Mouse (Mus musculus): ENCODE measurements at regions not wholly inside any gene's neighbourhood (a gene's known extent, or its start where the extent isn't known, plus 50 kb on each side); places are given as distances from the start of the nearest gene placed in this dataset.
"Not testable (repeated sequence)": the region's sequence is repeated elsewhere in the genome, so short reads cannot be mapped to it uniquely, and the experiment has no call there.

- not testable (repeated sequence) for DNase-seq
Measured at GRCm38 (mm10) chr12:113333853-113334252, 148.1 kb downstream of the Tmem121 start.

- DNase-seq = no peak
Measured at GRCm38 (mm10) chr12:113337271-113337670, 151.5 kb downstream of the Tmem121 start.

- no peak for DNase-seq
Measured at GRCm38 (mm10) chr12:113338891-113339290, 150.4 kb upstream of the Adam6b start.

GRCm38 (mm10) chr12:113341046-113341445 lies 148.3 kb upstream of the Adam6b start:
- no peak for DNase-seq

- DNase-seq = no peak
Measured at GRCm38 (mm10) chr12:113355132-113355531, 134.2 kb upstream of the Adam6b start.

GRCm38 (mm10) chr12:113358077-113358476 lies 131.2 kb upstream of the Adam6b start:
- DNase-seq = no peak

GRCm38 (mm10) chr12:113360032-113360431 lies 129.3 kb upstream of the Adam6b start:
- DNase-seq = no peak

GRCm38 (mm10) chr12:113362409-113363038 lies 126.8 kb upstream of the Adam6b start:
- no peak for DNase-seq

- DNase-seq = no peak
Measured at GRCm38 (mm10) chr12:113364023-113364422, 125.3 kb upstream of the Adam6b start.

GRCm38 (mm10) chr12:113364437-113364836 lies 124.9 kb upstream of the Adam6b start:
- DNase-seq = no peak

- DNase-seq = no peak
Measured at GRCm38 (mm10) chr12:113365783-113366182, 123.5 kb upstream of the Adam6b start.

- DNase-seq = no peak
Measured at GRCm38 (mm10) chr12:113366394-113366793, 122.9 kb upstream of the Adam6b start.

GRCm38 (mm10) chr12:113401578-113402113 lies 87.7 kb upstream of the Adam6b start:
- DNase-seq = no peak

- no peak for DNase-seq
Measured at GRCm38 (mm10) chr12:113402823-113403222, 86.5 kb upstream of the Adam6b start.

- DNase-seq = no peak
Measured at GRCm38 (mm10) chr12:113411113-113411512, 78.2 kb upstream of the Adam6b start.

- DNase-seq = no peak
Measured at GRCm38 (mm10) chr12:113413996-113414395, 75.3 kb upstream of the Adam6b start.

- DNase-seq = no peak
Measured at GRCm38 (mm10) chr12:113417521-113417920, 71.8 kb upstream of the Adam6b start.

- no peak for DNase-seq
Measured at GRCm38 (mm10) chr12:113418731-113419402, 70.4 kb upstream of the Adam6b start.

- no peak for DNase-seq
Measured at GRCm38 (mm10) chr12:113420721-113421305, 68.5 kb upstream of the Adam6b start.

- DNase-seq = no peak
Measured at GRCm38 (mm10) chr12:113421716-113422595, 67.4 kb upstream of the Adam6b start.

GRCm38 (mm10) chr12:113422736-113423254 lies 66.5 kb upstream of the Adam6b start:
- DNase-seq = no peak

GRCm38 (mm10) chr12:113423736-113424597 lies 65.3 kb upstream of the Adam6b start:
- no peak for DNase-seq

All from kidney, adult 11 months (tissue).